Mouse (Mus musculus) granulocyte monocyte progenitor cell, adult 5-6 weeks (primary cell): ENCODE results near the gene Gm42669. TPM values are rescaled to one million over a fixed set of nuclear protein-coding genes. Genes with fewer than 3 reads are reported as not detected.
A peak's percentile ranks its signal among the peaks of the same experiment; 100 is the strongest.

Source experiments
- ATAC-seq: replicated peaks from 2 replicates; pipeline ENCODE4 v1.8.0; 2016; ENCODE audit warnings: mild to moderate bottlenecking, moderate TSS enrichment, inconsistent platforms; ENCODE audit not compliant: poor library complexity, severe bottlenecking
- total RNA-seq, 2 experiments: library from RNA; stranded (forward) in 1 of 2; stranded (reverse) in 1 of 2; fragments of 200-712, 200-1000 nt in 1 of 2; fragments of >200 nt in 1 of 2; fragmentation: Nextera tagmentation in 1 of 2; gene quantifications; 2 replicates each; pipeline ENCODE4 v1.2.3; 2014 to 2017

The Gm42669 gene
- total RNA-seq, 2 experiments from 2014 or later, result 0.21 to 0.24 TPM

GRCm38 (mm10) chr5:107516087-107516486 lies 8.7 kb downstream of the Gm42669 start:
- ATAC-seq, result no peak

GRCm38 (mm10) chr5:107518602-107519001 lies 11.2 kb downstream of the Gm42669 start:
- ATAC-seq, result no peak

- ATAC-seq, result no peak
Observed at GRCm38 (mm10) chr5:107521386-107521785, 14.0 kb downstream of the Gm42669 start.

GRCm38 (mm10) chr5:107521897-107522296 lies 14.5 kb downstream of the Gm42669 start:
- peak; percentile 69 for ATAC-seq

GRCm38 (mm10) chr5:107524281-107524680 lies 16.9 kb downstream of the Gm42669 start:
- peak; percentile 87 for ATAC-seq

- ATAC-seq, result no peak
Observed at GRCm38 (mm10) chr5:107528856-107529255, 21.4 kb downstream of the Gm42669 start.

- no peak for ATAC-seq
Observed at GRCm38 (mm10) chr5:107533590-107533989, 26.2 kb downstream of the Gm42669 start.

GRCm38 (mm10) chr5:107534581-107534980 lies 27.2 kb downstream of the Gm42669 start, which contains the start of gene 1700028K03Rik:
TSS of gene 1700028K03Rik (plus strand) at chr5:107534709.
- no peak for ATAC-seq

- no peak for ATAC-seq
Observed at GRCm38 (mm10) chr5:107541696-107542095, 34.3 kb downstream of the Gm42669 start.

GRCm38 (mm10) chr5:107545927-107546326 lies 38.5 kb downstream of the Gm42669 start:
- ATAC-seq, result peak; percentile 70

GRCm38 (mm10) chr5:107547955-107548354 lies 40.5 kb downstream of the Gm42669 start:
- ATAC-seq, result no peak

- ATAC-seq, result no peak
Observed at GRCm38 (mm10) chr5:107548444-107548843, 41.0 kb downstream of the Gm42669 start.

- ATAC-seq, result no peak
Observed at GRCm38 (mm10) chr5:107554336-107554735, 46.9 kb downstream of the Gm42669 start.

- ATAC-seq, result no peak
Observed at GRCm38 (mm10) chr5:107556969-107557368, 49.5 kb downstream of the Gm42669 start.

- ATAC-seq, result no peak
Observed at GRCm38 (mm10) chr5:107569148-107569547, 61.7 kb downstream of the Gm42669 start.

- peak; percentile 93 for ATAC-seq
Observed at GRCm38 (mm10) chr5:107597301-107598077, 90.1 kb downstream of the Gm42669 start, which contains the start of the genes Rpap2 and Glmn. TSS of gene Rpap2 (plus strand) at chr5:107597373. TSS of gene Glmn (minus strand) at chr5:107597888.

- ATAC-seq, result no peak
Observed at GRCm38 (mm10) chr5:107598380-107598779, 91.0 kb downstream of the Gm42669 start.

- ATAC-seq, result peak; percentile 95
Observed at GRCm38 (mm10) chr5:107611224-107611623, 103.8 kb downstream of the Gm42669 start.

- ATAC-seq, result no peak
Observed at GRCm38 (mm10) chr5:107617986-107618385, 110.6 kb downstream of the Gm42669 start.

GRCm38 (mm10) chr5:107621327-107621726 lies 113.9 kb downstream of the Gm42669 start:
- ATAC-seq, result no peak
